Mouse (Mus musculus): ENCODE measurements around the gene Iqgap2.

Gene Iqgap2

GRCm38 (mm10) chr13:95774966-95775696 is 116.6 kb downstream of the Iqgap2 start:
- DNase-seq = peak; percentile 22

DNA sequence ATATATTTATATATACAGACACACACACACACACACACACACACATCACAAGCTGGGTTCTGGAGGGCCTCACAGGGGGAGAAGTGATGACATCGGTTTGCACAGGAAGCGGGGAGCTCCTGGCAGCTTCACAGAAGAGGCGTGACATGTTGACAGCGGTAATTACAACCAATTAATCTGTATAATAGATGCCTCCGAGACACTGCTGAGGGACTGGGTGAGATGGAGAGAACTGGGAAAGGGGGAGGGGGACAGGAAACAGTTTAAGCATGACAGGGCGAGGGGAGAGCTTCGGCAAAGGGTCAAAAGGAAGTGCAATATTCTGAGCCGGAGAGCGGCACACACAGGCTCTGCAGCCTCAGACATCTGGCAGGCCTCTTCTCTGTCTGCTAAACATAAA is 126.7 kb downstream of the Iqgap2 start:
- DNase-seq = no peak

- no peak for DNase-seq
These were observed 127.7 kb downstream of the Iqgap2 start for GRCm38 (mm10) chr13:95763876-95764517.

DNA sequence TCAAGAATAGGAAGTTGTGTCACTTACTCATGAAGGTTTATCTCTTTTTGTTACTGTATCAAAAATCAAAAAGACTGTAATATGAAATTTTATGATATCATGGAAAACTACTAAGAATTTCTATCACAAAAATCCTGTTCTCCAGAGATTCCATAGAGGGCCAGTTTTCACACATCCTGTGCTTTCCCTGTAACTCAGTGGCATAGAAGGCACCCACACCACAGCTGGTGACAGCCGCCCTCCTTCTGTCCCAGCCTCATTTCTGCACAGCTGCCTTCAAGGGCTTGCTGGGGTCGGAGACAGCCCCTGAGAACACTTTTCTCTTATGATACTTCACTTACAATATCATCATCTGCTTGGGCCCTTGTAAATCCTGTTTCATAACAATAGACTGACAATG is 131.9 kb downstream of the Iqgap2 start:
- DNase-seq = no peak

- DNase-seq = no peak
These were observed 137.4 kb downstream of the Iqgap2 start for GRCm38 (mm10) chr13:95754285-95754684.

- no peak for DNase-seq
These were observed 139.3 kb downstream of the Iqgap2 start for GRCm38 (mm10) chr13:95752386-95752785.

DNA sequence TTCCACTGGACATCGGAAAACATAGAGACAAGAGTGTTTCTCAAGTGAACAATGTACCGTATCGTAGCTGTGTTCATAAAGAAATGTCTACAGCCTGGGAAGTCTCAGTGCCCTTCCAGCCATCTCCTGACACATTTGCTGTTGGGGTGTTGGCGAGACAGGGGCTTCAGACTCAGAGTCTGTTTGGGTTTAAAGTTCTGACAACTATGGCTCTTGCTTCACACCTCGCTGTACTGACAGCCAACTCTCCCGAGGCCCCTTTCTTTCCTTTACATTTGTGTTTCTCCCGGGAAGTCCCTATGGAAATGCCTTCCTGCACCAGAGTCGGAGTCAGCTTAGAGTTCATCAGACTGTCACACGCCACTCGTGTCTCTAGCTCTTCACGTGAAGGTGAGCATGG is 144.2 kb downstream of the Iqgap2 start:
- DNase-seq = no peak

DNA sequence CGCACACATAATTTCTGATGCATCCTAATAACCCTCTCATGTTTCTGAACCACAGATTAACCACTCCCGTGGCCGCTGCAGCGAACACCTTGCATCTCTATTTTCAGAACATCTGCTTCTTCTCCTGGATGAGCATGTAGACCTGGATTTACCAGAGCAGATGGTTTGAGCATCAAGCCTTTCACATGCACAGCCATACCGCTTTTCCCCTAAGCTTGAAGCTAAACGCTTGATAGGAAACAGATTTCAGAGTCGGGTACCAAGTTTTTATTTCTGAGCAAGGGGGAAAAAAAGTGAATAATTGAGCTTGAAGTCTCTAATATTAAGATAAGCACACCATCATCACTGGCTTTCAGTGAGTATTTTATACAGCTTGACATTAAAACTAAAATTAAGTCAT is 144.6 kb downstream of the Iqgap2 start:
- no peak for DNase-seq

DNA sequence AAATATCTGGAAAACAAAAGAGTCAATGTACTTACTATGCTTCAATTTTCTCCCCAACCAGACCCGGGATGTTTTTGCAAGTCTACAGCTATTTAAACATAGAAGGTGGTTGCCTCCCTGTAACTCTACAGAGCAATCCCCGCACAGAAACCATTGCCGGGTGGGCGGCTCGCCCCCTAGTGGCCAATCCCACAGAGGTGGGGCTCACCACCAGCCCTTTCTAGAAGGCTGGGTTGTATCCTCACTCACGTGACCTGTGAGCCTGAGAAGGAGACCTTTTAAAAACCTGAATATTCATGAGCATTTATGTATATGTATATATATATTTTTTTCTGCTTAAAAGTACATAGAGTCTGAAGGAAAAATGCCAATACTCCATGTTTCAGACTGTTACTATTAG is 145.2 kb downstream of the Iqgap2 start:
- peak; percentile 10 for DNase-seq

GRCm38 (mm10) chr13:95745451-95745850 is 146.3 kb downstream of the Iqgap2 start:
- no peak for DNase-seq

GRCm38 (mm10) chr13:95742881-95743466 is 148.7 kb downstream of the Iqgap2 start:
- no peak for DNase-seq

GRCm38 (mm10) chr13:95741813-95742689 is 149.7 kb downstream of the Iqgap2 start:
- no peak for DNase-seq

DNA sequence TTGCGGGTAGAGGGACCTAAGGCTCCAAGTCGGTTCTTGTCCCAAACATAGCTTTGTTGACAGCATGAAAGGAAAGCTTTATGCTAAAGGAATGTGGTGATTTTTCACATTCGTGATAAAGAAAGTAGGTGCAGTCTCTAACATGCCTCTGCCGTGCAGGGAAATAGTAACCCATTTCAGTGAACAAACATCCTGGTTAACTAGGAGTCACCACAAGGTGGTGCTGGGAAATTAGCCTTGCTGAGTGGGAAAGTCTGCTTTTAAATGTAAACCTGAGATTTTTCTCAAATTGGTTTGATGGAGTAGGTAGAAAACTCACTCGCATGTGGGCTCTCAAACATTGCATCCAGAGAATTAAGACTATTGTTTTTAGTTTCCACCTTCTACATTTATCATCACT is 152.1 kb downstream of the Iqgap2 start:
- DNase-seq = no peak

- no peak for DNase-seq
These were observed 161.2 kb downstream of the Iqgap2 start for GRCm38 (mm10) chr13:95730491-95730890.

DNA sequence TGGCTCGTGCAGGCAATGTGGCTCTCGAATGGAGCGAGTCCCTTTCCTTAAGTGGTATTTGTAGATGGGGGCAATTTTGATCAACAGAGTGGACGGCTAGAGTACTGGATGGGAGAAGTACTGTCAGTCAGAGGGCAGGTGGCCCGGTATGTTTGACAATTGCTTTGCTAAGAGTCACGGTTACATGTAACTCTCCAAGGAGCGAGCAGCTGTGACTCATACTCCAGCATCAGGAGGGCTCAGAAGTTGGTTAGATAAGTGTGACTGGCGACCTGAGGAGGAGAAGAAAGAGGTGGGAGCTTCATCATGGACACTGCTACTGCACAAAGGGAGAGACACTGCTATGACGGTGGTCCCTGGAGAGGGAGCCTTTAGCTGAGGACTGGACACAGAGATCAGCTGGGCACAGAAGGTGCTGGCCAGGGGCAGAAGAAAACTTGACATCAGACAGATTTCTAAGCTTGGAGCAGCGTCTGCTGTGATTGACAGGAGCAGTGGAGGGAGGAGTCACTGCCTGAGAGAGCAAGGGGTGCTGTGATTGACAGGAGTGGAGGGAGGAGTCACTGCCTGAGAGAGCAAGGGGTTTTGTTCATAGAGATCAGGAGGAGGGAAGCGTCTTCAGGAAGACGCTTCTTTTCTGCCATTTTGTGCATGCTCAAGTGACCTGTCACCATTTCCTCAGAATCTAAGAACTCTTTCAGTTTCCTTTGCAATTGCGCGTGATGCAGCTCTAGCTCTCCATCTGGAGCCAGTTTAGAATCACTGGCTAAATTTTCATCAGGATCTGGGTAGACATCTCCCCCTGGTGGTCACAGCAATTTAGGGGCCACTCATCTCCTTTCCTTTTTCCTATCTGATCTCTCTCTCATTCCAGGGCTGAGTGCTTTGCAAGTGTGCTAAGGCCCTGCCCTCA is 172.1 kb downstream of the Iqgap2 start:
- peak; percentile 41 for DNase-seq

GRCm38 (mm10) chr13:95715356-95715755 is 176.4 kb downstream of the Iqgap2 start:
- DNase-seq = no peak

GRCm38 (mm10) chr13:95714271-95714975 is 177.3 kb downstream of the Iqgap2 start:
- DNase-seq = no peak

DNA sequence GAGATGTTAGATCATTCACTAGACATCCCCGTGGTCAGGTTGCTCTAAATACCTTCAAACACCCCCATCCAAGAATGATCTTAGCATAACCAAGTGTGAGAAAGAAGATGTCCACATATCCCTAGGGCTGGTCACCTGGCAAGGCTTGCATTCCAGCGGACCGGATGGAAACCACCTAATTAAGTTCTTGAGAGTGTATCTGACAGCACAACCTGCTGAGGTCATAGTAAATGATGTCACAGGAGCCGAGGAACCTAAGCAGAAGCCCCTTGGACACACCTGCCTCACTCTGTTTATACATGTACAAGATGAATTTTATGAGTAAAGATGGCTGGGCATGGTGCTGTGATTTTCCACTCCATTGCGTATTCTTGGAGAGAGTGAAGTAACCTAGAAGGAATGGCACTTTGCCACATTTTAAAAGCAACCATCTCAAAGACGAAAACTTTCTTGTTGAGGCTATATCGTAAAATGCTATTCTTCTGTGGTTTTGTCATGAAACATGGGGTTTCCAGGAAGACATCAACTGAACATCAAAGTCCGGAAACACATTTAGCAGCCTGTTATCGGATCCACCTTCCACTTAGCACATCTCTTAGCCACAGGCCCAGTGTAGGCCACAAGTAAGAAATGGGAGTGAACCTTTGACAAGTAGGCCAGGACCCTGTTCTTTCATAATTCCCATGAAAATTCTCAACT is 179.0 kb downstream of the Iqgap2 start:
- no peak for DNase-seq

DNA sequence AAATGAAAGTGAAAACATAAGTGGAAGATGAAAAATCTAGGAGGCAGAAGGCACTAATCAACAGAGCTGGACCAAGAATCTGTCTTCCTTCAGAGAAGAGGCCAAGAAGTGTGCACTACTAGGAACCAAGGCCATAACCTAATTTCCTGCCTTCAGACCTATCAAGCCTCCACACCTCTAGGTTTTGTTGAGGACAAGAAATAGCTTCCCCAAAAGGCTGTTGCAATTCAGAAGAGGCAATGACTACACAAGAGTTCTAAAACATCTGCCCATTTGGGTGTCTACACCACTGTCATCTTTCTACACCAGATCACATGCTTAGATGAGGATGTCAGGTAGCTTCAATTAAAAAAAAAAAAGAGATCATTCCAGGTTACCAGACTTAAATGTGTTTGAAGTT is 179.7 kb downstream of the Iqgap2 start:
- DNase-seq = no peak

DNA sequence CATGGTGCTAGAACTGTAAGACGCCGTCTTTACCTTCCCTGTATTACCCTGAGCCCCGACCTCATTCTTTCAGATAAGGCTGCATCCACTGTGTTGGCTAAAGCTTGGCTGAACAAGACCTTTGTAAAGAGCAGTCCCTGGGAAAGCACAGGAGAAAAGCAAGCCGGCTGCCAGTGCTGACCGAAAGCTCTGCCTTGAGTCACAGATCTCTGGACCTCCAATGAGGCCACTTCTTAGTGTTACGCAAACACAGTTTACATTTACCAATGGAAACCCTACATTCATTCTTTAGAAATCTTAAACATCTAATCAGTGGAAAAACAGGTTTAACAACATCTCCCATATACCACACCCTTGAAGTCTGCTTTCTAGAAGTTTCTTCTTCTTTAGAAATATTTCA is 186.1 kb downstream of the Iqgap2 start:
- DNase-seq = no peak

DNA sequence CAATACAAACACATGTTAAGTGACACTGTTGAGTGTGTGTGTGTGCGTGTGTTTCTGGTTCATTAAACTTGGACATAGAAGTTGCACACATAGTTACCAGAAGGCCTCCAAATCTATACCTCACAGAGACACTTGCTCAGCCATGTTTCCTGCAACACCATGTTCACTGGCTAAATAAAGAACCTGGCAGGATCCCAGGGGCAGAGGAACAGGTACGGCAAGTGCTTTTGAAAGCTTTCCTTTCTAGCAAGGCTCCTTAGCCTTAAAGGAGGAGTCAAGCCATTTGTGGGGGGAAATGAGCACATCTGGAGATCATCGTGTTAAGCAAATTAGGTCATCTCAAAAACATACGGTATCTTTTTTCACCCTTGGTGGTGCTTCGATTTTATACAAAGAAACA is 188.3 kb downstream of the Iqgap2 start:
- DNase-seq = no peak

Data from cerebellum, adult 11 months (tissue).